Mouse (Mus musculus) brown adipose tissue, adult 24 weeks (tissue): ENCODE measurements around the gene Hmcn1. TPM values are rescaled to one million over a fixed set of nuclear protein-coding genes. Genes with fewer than 3 reads are reported as not detected.
A peak's percentile ranks its signal among the peaks of the same experiment; 100 is the strongest.

Experiments used
- H3K27ac ChIP-seq: fragments of 200-500 bp; replicated peaks from 2 replicates; pipeline ENCODE4 v1.5.1; 2012; ENCODE audit warnings: low read depth, mild to moderate bottlenecking, low read length
- H3K4me1 ChIP-seq: fragments of 200-500 bp; 2 replicates; pipeline ENCODE4 v1.6.1; 2012; ENCODE audit warnings: low read length, mixed read lengths; ENCODE audit not compliant: control insufficient read depth, insufficient read depth, insufficient read length
- H3K4me3 ChIP-seq: fragments of 200-500 bp; 2 replicates; pipeline ENCODE4 v1.5.1; 2012; ENCODE audit warnings: low read depth, mild to moderate bottlenecking, low read length, moderate library complexity; ENCODE audit not compliant: insufficient read depth
- polyA plus RNA-seq: library from polyadenylated mRNA; stranded (reverse); fragments of >200 nt; gene quantifications from 2 replicates; pipeline ENCODE4 v1.2.4, GENCODE M21; 2012; ENCODE audit not compliant: missing spikeins, insufficient read depth, insufficient read length

Hmcn1 gene
- polyA plus RNA-seq, 1 experiment: 0.20 TPM

DNA sequence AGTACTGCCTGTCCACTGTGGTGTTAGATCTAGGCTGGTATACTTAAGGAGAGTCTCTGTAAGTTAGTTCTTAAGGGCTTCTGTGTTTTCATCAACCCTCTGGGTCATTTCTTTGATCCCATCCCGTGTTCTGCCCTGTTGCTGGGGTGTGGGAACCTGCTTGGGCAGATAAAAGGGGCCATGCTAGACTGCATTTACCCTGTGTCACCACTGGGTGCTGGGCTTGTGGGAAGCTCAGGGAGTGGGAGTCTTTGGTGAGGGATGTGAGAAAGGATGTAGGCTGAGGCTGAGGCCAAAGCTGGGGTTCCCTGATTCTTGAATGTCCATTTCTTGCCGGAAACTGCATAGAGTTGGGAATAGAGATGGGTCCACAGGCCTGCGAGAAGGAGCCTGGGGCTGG lies 436.6 kb downstream of the Hmcn1 start:
- no peak overlapping the region for H3K27ac ChIP-seq
- no peaks in the 10 kb centered on the region for H3K4me1 ChIP-seq
- H3K4me3 ChIP-seq: no peak overlapping the region

DNA sequence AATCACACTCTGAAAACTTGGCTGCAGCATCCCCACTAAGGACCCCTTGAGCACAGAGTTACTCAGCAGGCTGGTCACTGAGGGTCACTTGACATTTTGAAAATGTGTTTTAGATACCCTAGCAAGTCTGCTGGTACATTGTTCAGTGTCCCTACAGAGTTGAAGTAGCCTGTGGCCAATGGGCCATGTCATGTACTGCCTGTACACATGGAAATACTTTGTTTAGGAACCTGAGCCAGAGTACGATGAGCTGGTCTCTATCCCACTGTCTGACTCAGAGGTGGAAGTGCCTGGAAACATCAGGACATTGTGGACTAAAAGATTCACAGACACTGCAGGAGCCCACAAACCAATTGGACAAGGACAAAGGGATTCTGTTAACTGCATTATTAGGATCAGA lies 441.8 kb downstream of the Hmcn1 start:
- Histone ChIP-seq H3K4me1 (no peaks in the 10 kb centered on the region), H3K4me3 (no peak overlapping the region), H3K27ac (no peak overlapping the region)

DNA sequence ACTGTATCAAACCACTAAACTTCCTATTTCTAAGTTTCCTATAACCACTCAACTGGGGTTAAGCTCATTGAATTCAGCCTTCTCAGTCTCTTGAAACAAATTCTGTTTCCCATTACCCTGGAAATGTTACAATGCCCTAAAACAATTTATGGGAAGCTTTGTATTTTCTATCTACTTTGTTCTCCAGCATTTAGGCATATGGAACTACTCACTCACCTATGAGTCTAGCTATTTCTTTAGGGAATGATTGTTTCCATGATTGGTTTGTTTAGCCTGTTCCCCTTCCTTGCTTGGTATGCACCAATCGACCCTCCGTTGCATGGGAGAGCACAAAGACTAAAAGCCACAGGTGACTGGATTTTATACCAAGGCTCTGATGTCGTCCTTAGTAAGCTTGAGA lies 446.8 kb downstream of the Hmcn1 start:
- H3K27ac ChIP-seq: no peak overlapping the region
- no peak overlapping the region for H3K4me3 ChIP-seq
- H3K4me1 ChIP-seq: no peaks in the 10 kb centered on the region

DNA sequence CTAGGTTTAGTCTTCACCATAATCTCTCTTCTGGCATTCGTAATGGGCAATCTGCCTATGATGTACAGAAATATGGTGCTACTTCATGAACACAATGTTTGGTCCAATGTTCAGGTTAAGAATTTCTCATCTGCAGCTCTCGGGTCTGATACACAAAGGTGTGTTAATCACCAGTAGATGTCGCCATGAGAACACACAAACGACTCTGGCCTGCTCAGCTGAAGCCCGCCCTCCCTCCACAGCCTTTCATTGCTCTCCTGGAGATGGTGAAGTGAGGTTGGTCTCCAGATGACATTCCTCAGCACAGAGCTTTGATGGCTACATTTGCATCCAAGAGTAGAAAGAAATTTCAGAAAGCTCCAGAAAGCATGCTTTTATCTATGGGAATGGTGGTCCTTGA lies 453.0 kb downstream of the Hmcn1 start:
- Histone ChIP-seq H3K27ac (no peak overlapping the region), H3K4me3 (no peak overlapping the region), H3K4me1 (no peaks in the 10 kb centered on the region; the same call in 1 of the 2 replicates)

DNA sequence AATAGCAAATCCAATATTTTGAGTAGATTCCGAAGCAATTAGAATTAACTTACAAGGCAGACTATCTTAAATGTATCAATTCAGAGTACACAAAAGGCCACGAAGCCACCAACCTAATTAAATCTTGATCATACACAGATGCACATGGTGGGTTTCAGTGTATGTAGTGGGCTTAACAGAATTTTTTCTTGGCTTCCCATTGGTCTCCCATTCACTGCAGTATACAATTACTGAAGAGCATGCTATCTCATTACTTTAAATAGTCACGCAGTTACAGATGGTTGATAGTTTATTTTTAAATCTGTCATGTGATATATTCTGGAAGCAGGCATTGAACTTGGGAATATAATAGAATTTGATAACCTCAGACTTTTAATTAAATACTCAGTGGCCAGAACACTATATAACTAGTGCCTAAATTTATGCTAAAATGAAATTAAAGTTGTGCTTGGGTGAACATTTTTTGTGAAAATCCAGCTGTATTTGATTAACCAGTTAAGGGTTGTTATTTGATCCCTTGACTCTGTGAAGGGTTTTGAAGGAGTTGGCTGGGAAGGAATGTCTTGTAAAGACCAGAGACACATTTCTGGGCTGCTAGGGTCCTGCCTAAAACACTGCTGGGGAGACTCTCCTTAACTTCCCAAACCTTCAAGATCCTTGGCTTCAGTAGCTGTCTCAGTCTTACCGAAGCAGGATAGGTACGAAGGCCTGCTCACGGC lies 455.7 kb downstream of the Hmcn1 start:
- Histone ChIP-seq H3K27ac (no peak overlapping the region), H3K4me3 (no peak overlapping the region), H3K4me1 (no peaks in the 10 kb centered on the region; the same call in 1 of the 2 replicates)

DNA sequence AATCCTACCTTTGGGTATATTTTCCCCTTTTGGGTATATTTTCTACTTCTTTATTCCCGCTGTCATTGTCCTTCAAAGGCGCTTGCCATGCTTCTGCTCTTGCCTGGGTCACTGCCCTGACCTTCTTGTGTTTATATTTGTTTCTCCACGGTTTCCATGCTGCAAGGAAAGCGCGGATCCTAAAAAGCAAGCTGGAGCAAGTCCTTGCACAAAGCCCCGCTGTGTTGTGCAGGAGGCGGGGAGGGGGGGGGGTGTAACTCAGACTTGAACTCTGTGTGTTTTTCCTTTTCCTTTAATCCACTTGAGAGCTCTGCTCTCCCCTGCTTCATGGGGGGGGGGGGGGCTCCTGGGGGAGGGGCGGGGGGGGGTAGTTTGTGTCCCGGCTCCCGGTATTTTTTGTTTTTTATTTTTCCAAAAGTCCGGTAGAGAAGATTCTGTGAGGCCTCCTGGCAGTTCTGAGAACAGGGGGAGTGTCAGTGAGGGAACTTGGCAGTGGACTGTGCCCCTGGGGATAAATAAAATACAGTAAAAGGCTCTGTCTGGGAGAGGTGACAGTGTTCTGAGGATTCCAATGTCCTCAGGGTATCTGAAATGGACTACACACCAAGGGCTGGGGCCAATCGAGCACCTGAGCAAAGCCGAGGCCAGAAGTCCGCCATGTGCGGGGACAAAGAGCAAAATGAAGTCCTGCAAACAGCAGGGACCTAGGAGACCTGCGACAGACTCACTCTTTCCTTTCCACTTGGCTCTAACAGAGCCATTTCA lies 457.3 kb downstream of the Hmcn1 start:
- no peak overlapping the region for H3K27ac ChIP-seq

DNA sequence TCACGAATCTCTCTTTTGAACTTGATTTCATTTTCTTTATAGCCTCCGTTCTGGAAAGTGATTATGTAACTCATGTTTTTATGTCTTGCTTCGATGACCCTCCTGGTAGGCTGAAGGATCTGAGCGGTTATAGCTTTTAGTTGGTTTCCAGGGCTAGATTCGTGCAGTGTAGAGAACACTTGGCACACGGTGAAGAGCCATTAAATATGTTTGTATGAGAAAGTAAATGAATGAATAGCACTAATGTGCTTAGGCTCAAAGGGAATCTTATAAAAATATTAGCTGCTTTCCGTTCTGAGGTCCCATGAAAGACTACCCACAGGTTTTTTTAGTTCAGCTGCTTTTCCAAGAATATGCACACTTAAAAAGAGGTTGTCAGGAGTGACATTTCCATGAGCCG lies 458.6 kb downstream of the Hmcn1 start:
- Histone ChIP-seq H3K4me3 (no peak overlapping the region), H3K4me1 (no peaks in the 10 kb centered on the region; the same call in 1 of the 2 replicates), H3K27ac (no peak overlapping the region)

More for the DNA sequence above, 457.3 kb downstream of the Hmcn1 start:
- 0 out of 2 replicates have a peak overlapping the region, but pooled peaks have one; percentile 16 for H3K4me3 ChIP-seq
- H3K4me1 ChIP-seq: no peaks in the 10 kb centered on the region; the same call in 1 of the 2 replicates

DNA sequence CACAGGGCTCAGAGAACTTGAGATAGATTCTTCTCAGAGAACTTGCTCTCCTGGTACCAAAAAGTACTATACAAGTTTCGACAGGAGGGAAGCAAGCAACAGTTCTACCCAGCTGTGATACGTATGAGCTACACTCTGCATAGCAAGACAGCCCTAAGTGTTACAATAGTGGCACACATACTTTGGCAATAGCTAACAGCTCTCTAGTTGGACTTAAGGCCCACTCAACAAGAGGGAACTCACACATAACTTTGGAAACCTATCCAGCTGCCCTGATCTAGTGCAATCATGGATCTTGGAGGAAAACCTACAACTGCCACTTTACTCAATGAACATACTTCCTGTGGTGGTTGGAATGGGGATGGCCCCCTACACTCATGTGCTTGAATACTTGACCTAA lies 480.2 kb downstream of the Hmcn1 start:
- Histone ChIP-seq H3K4me1 (no peaks in the 10 kb centered on the region), H3K27ac (no peak overlapping the region), H3K4me3 (no peak overlapping the region)

Other genes starting within 250 kb of the Hmcn1 start
- not detected in 2 replicates for gene Gm47985, start 189.1 kb upstream of the Hmcn1 start, polyA plus RNA-seq
- not detected in 2 replicates for gene Gm8947, start 198.9 kb upstream of the Hmcn1 start, polyA plus RNA-seq
- not detected in 2 replicates for gene Gm47995, start 205.0 kb upstream of the Hmcn1 start, polyA plus RNA-seq
- gene 3110040M04Rik, start 210.7 kb upstream of the Hmcn1 start, polyA plus RNA-seq: not detected in 2 replicates
- gene Gm47996, start 216.7 kb upstream of the Hmcn1 start, polyA plus RNA-seq: not detected in 2 replicates